Mouse (Mus musculus): ENCODE results near the gene Prkaca.

The Prkaca gene

GRCm38 (mm10) chr8:84038015-84038414 is 65.2 kb downstream of the Prkaca start:
- in situ Hi-C loops (cut with MboI): no loop called here

DNA sequence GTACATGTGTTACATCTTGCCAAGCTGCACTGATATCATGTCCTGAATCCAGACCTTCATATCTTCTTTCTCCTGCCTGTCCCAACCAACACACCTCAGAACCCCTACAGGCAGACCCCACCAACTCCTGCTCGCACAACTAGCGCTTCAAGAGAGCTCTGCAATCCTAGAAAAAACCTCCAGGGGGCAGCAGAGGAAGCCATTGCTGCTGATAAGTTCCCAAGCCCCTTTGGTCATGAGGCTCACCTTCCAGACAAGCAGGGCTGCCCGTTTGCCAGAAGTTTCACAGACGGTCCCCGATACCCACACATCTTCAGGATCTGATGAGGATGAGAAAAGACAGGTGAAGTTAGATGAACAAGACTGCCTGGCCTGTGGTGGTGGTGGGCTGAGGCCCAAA is 66.3 kb downstream of the Prkaca start:
- in situ Hi-C loops (cut with MboI): no loop called here

- in situ Hi-C loops (cut with MboI): no loop called here
Measured at GRCm38 (mm10) chr8:84042066-84042947, 69.5 kb downstream of the Prkaca start, which contains the start of gene Il27ra. TSS of gene Il27ra (minus strand) at chr8:84042589.

DNA sequence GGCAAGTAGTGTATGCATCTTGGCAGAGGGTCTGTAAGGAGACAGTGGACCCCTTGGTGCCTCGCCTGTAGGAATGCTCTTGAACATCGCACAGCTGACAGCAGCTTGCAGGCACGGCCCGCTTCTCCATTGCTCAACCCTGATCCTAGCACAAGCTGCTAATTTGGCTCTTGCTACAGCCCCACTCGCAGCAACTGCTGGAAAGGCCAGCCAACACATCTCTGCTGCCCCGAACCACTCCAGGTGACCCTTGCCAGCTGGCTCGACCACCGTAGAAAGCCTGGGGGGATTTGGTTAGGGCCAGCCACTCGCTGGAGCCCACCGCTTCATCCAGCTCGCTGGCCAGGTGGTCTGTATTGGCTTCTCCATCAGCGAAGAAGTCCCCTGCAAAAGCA is 70.2 kb downstream of the Prkaca start:
- in situ Hi-C loops (cut with MboI): no loop called here

DNA sequence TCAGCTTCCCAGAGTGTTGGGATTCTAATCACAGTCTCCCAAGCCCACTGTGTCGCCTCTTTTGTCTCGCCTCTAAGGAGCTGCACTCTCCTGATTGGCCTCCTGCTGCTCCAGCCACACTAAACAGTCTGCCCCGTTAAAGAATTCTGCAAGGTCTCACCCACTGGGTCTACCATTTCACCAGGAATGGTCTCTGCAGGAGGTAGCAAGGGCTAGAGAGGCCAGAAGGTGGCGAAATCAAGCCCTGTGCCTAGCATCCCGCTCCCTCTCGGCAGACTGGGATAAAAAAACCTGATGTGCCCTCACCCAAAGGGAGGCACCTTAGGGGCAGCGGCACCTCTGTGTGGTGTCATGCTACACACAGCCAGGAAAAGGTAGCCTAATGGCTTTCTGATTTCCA is 71.3 kb downstream of the Prkaca start:
- in situ Hi-C loops (cut with MboI): no loop called here

DNA sequence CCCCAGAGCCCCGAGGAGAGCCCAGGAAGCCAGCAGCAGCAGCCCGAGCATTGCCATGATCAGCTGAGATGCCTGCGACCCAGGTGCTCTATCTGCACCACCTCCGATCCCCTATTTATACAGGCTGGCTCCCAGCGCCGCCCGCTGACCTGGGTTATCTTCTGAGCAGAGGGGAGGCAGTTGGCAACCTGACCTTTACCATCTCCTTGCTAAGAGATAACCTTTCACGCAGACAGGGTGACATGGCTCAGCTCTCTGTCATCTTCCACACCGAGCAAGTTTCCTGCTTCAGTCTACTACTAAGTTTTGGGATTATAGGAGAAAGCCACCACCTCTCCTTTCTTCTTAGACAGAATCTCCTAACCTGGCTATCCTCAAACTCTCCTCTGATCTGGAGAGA is 72.1 kb downstream of the Prkaca start, which contains the start of gene Rln3:
Gene Rln3, minus strand, starts transcription at position 101 of the 400 bp plus-strand sequence.
- in situ Hi-C loops (cut with MboI): no loop called here
